In genomic region chr3:51251057-51251456, GRCm38 (mm10) we compare ENCODE assay signal across 25 mouse cellular contexts.
"Had no signal": no experiment of that assay in that cellular context is flagged by ENCODE, and none has a peak within 500 bp of the region (broad histone marks: within the 10 kb centered on the region; RNA-seq: fewer than 3 reads in every experiment).

No protein-coding gene starts in this region.

- DNase-seq: gastrocnemius, postnatal 10 days; gastrocnemius, postnatal 25 days; heart, postnatal 10 days; heart, postnatal 36 days; kidney, adult 11 months; kidney, adult 2 months; kidney, adult 9 months; kidney, postnatal 14 days; kidney, postnatal 36 days; layer of hippocampus, adult 9-11 months; layer of hippocampus, postnatal 36 days; left cerebral cortex, postnatal 4 days had no signal

- H3K9ac ChIP-seq: heart, embryonic 13.5 days; heart, embryonic 15.5 days; hindbrain, embryonic 13.5 days; hindbrain, embryonic 15.5 days; kidney, embryonic 15.5 days; limb, embryonic 13.5 days; limb, embryonic 15.5 days; liver, embryonic 12.5 days; liver, embryonic 14.5 days had no signal

- H3K27ac ChIP-seq: heart, adult 2 months; heart, embryonic 13.5 days; heart, embryonic 15.5 days; hindbrain, embryonic 13.5 days; hindbrain, embryonic 15.5 days; hindbrain, postnatal 0 days; kidney, embryonic 15.5 days; kidney, postnatal 0 days; limb, embryonic 13.5 days; limb, embryonic 15.5 days; liver, embryonic 12.5 days; liver, embryonic 14.5 days had no signal

- H3K27me3 ChIP-seq: heart, embryonic 13.5 days; heart, embryonic 15.5 days; hindbrain, embryonic 13.5 days; hindbrain, embryonic 15.5 days; kidney, embryonic 15.5 days; limb, embryonic 13.5 days; limb, embryonic 15.5 days; liver, embryonic 12.5 days had no signal

- ATAC-seq: hindbrain, postnatal 0 days; intestine, embryonic 16.5 days; liver, embryonic 12.5 days had no signal

- H3K4me2 ChIP-seq: heart, embryonic 13.5 days; heart, embryonic 15.5 days; hindbrain, embryonic 13.5 days; hindbrain, embryonic 15.5 days; kidney, embryonic 15.5 days; limb, embryonic 13.5 days; limb, embryonic 15.5 days; liver, embryonic 12.5 days had no signal

- H3K4me3 ChIP-seq: heart, adult 2 months; heart, embryonic 13.5 days; heart, embryonic 15.5 days; hindbrain, embryonic 13.5 days; hindbrain, embryonic 15.5 days; kidney, embryonic 15.5 days; limb, embryonic 13.5 days; limb, embryonic 15.5 days; liver, embryonic 12.5 days had no signal

- H3K9me3 ChIP-seq: heart, embryonic 13.5 days; heart, embryonic 15.5 days; hindbrain, embryonic 13.5 days; hindbrain, embryonic 15.5 days; kidney, embryonic 15.5 days; limb, embryonic 13.5 days; limb, embryonic 15.5 days; liver, embryonic 12.5 days had no signal

- H3K4me1 ChIP-seq: hindbrain, embryonic 13.5 days; hindbrain, embryonic 15.5 days; liver, embryonic 12.5 days had no signal
